Mouse (Mus musculus) liver, embryonic 15.5 days (tissue): ENCODE measurements at regions not wholly inside any gene's neighbourhood (a gene's known extent, or its start where the extent isn't known, plus 50 kb on each side); places are given as distances from the start of the nearest gene placed in this dataset.

ENCODE experiments used
- ATAC-seq: fragments of 200-750 bp; cut with Nextera tagmentation; 2 replicates; pipeline ENCODE4 v1.8.0; 2017; ENCODE audit warnings: moderate number of reproducible peaks, mild to moderate bottlenecking, moderate library complexity; ENCODE audit not compliant: insufficient read depth
- H3K27ac ChIP-seq: fragments of 300-500 bp; sonication (generic); replicated peaks from 2 replicates; pipeline ENCODE4 v1.5.1; 2015; ENCODE audit warnings: mild to moderate bottlenecking, inconsistent platforms
- H3K27me3 ChIP-seq: fragments of 300-500 bp; sonication (generic); 2 replicates; pipeline ENCODE4 v1.6.1; 2015; ENCODE audit warnings: mild to moderate bottlenecking, inconsistent platforms
- H3K36me3 ChIP-seq: fragments of 300-500 bp; sonication (generic); replicated peaks from 2 replicates; pipeline ENCODE4 v1.6.1; 2015; ENCODE audit warnings: moderate library complexity, mild to moderate bottlenecking, inconsistent platforms
- H3K4me1 ChIP-seq: fragments of 300-500 bp; sonication (generic); replicated peaks from 2 replicates; pipeline ENCODE4 v1.6.1; 2015; ENCODE audit warnings: inconsistent platforms
- H3K4me2 ChIP-seq: fragments of 300-500 bp; sonication (generic); 2 replicates; pipeline ENCODE4 v1.6.1; 2015; ENCODE audit warnings: moderate library complexity, mild to moderate bottlenecking, inconsistent platforms
- H3K4me3 ChIP-seq: fragments of 300-500 bp; sonication (generic); replicated peaks from 2 replicates; pipeline ENCODE4 v1.5.1; 2015; ENCODE audit warnings: mild to moderate bottlenecking, inconsistent platforms
- H3K9ac ChIP-seq: fragments of 300-500 bp; sonication (generic); 2 replicates; pipeline ENCODE4 v1.6.1; 2015; ENCODE audit warnings: moderate library complexity, mild to moderate bottlenecking, inconsistent platforms
- H3K9me3 ChIP-seq: fragments of 300-500 bp; sonication (generic); replicated peaks from 2 replicates; pipeline ENCODE4 v1.6.1; 2016; ENCODE audit warnings: inconsistent platforms
- WGBS: fragments of 180-500 bp; shearing (Covaris S2); methylation state at CpG from one replicate; pipeline ENCODE4 v1.1.7; 2015; ENCODE audit warnings: mixed read lengths; ENCODE audit not compliant: insufficient replicate concordance; 5-methylcytosine and 5-hydroxymethylcytosine counted together

- no peak overlapping the region for H3K9ac ChIP-seq
- no peaks in the 10 kb centered on the region for H3K4me1 ChIP-seq
- ATAC-seq = no peak
- no peaks in the 10 kb centered on the region for H3K9me3 ChIP-seq
- H3K4me3 ChIP-seq = no peak overlapping the region
- H3K4me2 ChIP-seq = no peak overlapping the region
- no peaks in the 10 kb centered on the region for H3K36me3 ChIP-seq
- no peak overlapping the region for H3K27ac ChIP-seq
- H3K27me3 ChIP-seq = no peaks in the 10 kb centered on the region
- 61% methylated on average over 2 of the region's 2 CpGs for WGBS
Observed at GRCm38 (mm10) chr8:103273476-103273875, 488.0 kb upstream of the Cdh11 start.

- ATAC-seq = no peak
- H3K27me3 ChIP-seq = no peaks in the 10 kb centered on the region
Observed at GRCm38 (mm10) chr8:103281801-103282200, 496.4 kb upstream of the Cdh11 start.

GRCm38 (mm10) chr8:103288561-103288974 is 503.1 kb upstream of the Cdh11 start:
- 73% methylated on average over 12 of the region's 12 CpGs for WGBS
- H3K36me3 ChIP-seq = no peaks in the 10 kb centered on the region
- H3K27me3 ChIP-seq = no peaks in the 10 kb centered on the region
- ATAC-seq = no peak
- no peak overlapping the region for H3K4me2 ChIP-seq
- no peaks in the 10 kb centered on the region for H3K9me3 ChIP-seq
- H3K9ac ChIP-seq = no peak overlapping the region
- no peak overlapping the region for H3K27ac ChIP-seq
- H3K4me3 ChIP-seq = no peak overlapping the region
- H3K4me1 ChIP-seq = no peaks in the 10 kb centered on the region

More at GRCm38 (mm10) chr8:103281801-103282200, 496.4 kb upstream of the Cdh11 start:
- Histone ChIP-seq H3K9me3 (no peaks in the 10 kb centered on the region), H3K4me3 (no peak overlapping the region), H3K4me1 (no peaks in the 10 kb centered on the region), H3K36me3 (no peaks in the 10 kb centered on the region), H3K9ac (no peak overlapping the region), H3K27ac (no peak overlapping the region), H3K4me2 (no peak overlapping the region)
- WGBS = 28% methylated on average over 1 of the region's 1 CpGs

GRCm38 (mm10) chr8:103292896-103293295 is 507.5 kb upstream of the Cdh11 start:
- Histone ChIP-seq H3K4me3 (no peak overlapping the region), H3K36me3 (no peaks in the 10 kb centered on the region), H3K9me3 (no peaks in the 10 kb centered on the region), H3K27ac (no peak overlapping the region), H3K9ac (no peak overlapping the region), H3K27me3 (no peaks in the 10 kb centered on the region), H3K4me2 (no peak overlapping the region), H3K4me1 (no peaks in the 10 kb centered on the region)
- no peak for ATAC-seq
- WGBS = 51% methylated on average over 2 of the region's 2 CpGs

GRCm38 (mm10) chr8:103306476-103307183 is 521.2 kb upstream of the Cdh11 start:
- H3K4me1 ChIP-seq = no peaks in the 10 kb centered on the region
- H3K9ac ChIP-seq = no peak overlapping the region
- H3K9me3 ChIP-seq = no peaks in the 10 kb centered on the region
- no peaks in the 10 kb centered on the region for H3K36me3 ChIP-seq
- no peak overlapping the region for H3K4me3 ChIP-seq
- no peaks in the 10 kb centered on the region for H3K27me3 ChIP-seq
- no peak overlapping the region for H3K4me2 ChIP-seq
- no peak overlapping the region for H3K27ac ChIP-seq
- no peak for ATAC-seq
- 23% methylated on average over 1 of the region's 1 CpGs for WGBS

GRCm38 (mm10) chr8:103313576-103313975 is 528.1 kb upstream of the Cdh11 start:
- no peak for ATAC-seq
- Histone ChIP-seq H3K4me2 (no peak overlapping the region), H3K9ac (no peak overlapping the region), H3K4me1 (no peaks in the 10 kb centered on the region), H3K36me3 (no peaks in the 10 kb centered on the region), H3K9me3 (no peaks in the 10 kb centered on the region), H3K27me3 (no peaks in the 10 kb centered on the region), H3K4me3 (no peak overlapping the region), H3K27ac (no peak overlapping the region)
- WGBS = 46% methylated on average over 1 of the region's 1 CpGs

GRCm38 (mm10) chr8:103314279-103315022 is 529.0 kb upstream of the Cdh11 start:
- no peaks in the 10 kb centered on the region for H3K36me3 ChIP-seq
- no peak overlapping the region for H3K27ac ChIP-seq
- H3K4me3 ChIP-seq = no peak overlapping the region
- H3K4me2 ChIP-seq = no peak overlapping the region
- WGBS = 16% methylated on average over 1 of the region's 1 CpGs
- H3K27me3 ChIP-seq = no peaks in the 10 kb centered on the region
- H3K4me1 ChIP-seq = no peaks in the 10 kb centered on the region
- no peaks in the 10 kb centered on the region for H3K9me3 ChIP-seq
- ATAC-seq = no peak
- no peak overlapping the region for H3K9ac ChIP-seq

- 76% methylated on average over 1 of the region's 1 CpGs for WGBS
- Histone ChIP-seq H3K4me2 (no peak overlapping the region), H3K9ac (no peak overlapping the region), H3K9me3 (no peaks in the 10 kb centered on the region), H3K36me3 (no peaks in the 10 kb centered on the region), H3K27me3 (no peaks in the 10 kb centered on the region), H3K4me1 (no peaks in the 10 kb centered on the region), H3K4me3 (no peak overlapping the region), H3K27ac (no peak overlapping the region)
- no peak for ATAC-seq
Observed at GRCm38 (mm10) chr8:103315742-103316141, 530.3 kb upstream of the Cdh11 start.

GRCm38 (mm10) chr8:103316691-103317091 is 531.2 kb upstream of the Cdh11 start:
- Histone ChIP-seq H3K4me3 (no peak overlapping the region), H3K4me1 (no peaks in the 10 kb centered on the region), H3K36me3 (no peaks in the 10 kb centered on the region), H3K9me3 (no peaks in the 10 kb centered on the region), H3K27ac (no peak overlapping the region), H3K9ac (no peak overlapping the region), H3K27me3 (no peaks in the 10 kb centered on the region), H3K4me2 (no peak overlapping the region)
- WGBS = 42% methylated on average over 5 of the region's 5 CpGs
- ATAC-seq = no peak

GRCm38 (mm10) chr8:103317149-103317725 is 531.8 kb upstream of the Cdh11 start:
- Histone ChIP-seq H3K9ac (no peak overlapping the region), H3K9me3 (no peaks in the 10 kb centered on the region), H3K27ac (no peak overlapping the region), H3K4me3 (no peak overlapping the region), H3K27me3 (no peaks in the 10 kb centered on the region), H3K4me1 (no peaks in the 10 kb centered on the region), H3K4me2 (no peak overlapping the region), H3K36me3 (no peaks in the 10 kb centered on the region)
- WGBS = 53% methylated on average over 2 of the region's 2 CpGs
- ATAC-seq = no peak

GRCm38 (mm10) chr8:103324016-103324665 is 538.7 kb upstream of the Cdh11 start:
- H3K27me3 ChIP-seq = no peaks in the 10 kb centered on the region
- no peak overlapping the region for H3K4me2 ChIP-seq
- H3K4me1 ChIP-seq = no peaks in the 10 kb centered on the region
- no peaks in the 10 kb centered on the region for H3K36me3 ChIP-seq
- no peak overlapping the region for H3K4me3 ChIP-seq
- no peak overlapping the region for H3K27ac ChIP-seq
- H3K9ac ChIP-seq = no peak overlapping the region
- ATAC-seq = no peak
- no peaks in the 10 kb centered on the region for H3K9me3 ChIP-seq
